Mouse (Mus musculus) myocyte (in vitro differentiated cells): ENCODE data around the gene Prnd. TPM values are rescaled to one million over a fixed set of nuclear protein-coding genes. Genes with fewer than 3 reads are reported as not detected.

ENCODE experiments used
- H3K27me3 ChIP-seq: one replicate; pipeline ENCODE4 v1.6.1; 2011; ENCODE audit not compliant: control insufficient read depth, insufficient read depth, insufficient read length
- H3K36me3 ChIP-seq: one replicate; pipeline ENCODE4 v1.6.1; 2011; ENCODE audit not compliant: control insufficient read depth, insufficient read depth
- H3K4me2 ChIP-seq: one replicate; pipeline ENCODE4 v1.6.1; 2011; ENCODE audit warnings: low read depth, control low read depth
- H3K4me3 ChIP-seq: one replicate; pipeline ENCODE4 v1.5.1; 2011; ENCODE audit warnings: mild to moderate bottlenecking, control low read depth, moderate library complexity
- H3K79me2 ChIP-seq: one replicate; pipeline ENCODE4 v1.6.1; 2011; ENCODE audit not compliant: control insufficient read depth, insufficient read depth
- H3ac ChIP-seq: one replicate; pipeline ENCODE4 v1.6.1; 2011; ENCODE audit not compliant: control insufficient read depth, insufficient read length
- CEBPB ChIP-seq: IDR thresholded peaks from 2 replicates; pipeline ENCODE4 v1.6.1; 2011; ENCODE audit warnings: mild to moderate bottlenecking, moderate library complexity; ENCODE audit not compliant: poor library complexity, insufficient read depth, severe bottlenecking
- E2F4 ChIP-seq: IDR thresholded peaks from one replicate; pipeline ENCODE4 v1.6.1; 2011; ENCODE audit warnings: mild to moderate bottlenecking, control low read depth, moderate library complexity; ENCODE audit not compliant: insufficient read depth
- MAX ChIP-seq: IDR thresholded peaks from one replicate; pipeline ENCODE4 v1.6.1; 2011; ENCODE audit warnings: low read depth, mild to moderate bottlenecking, control low read depth
- MYOD1 ChIP-seq, 3 experiments: IDR thresholded peaks; one replicate each; pipeline ENCODE4 v1.6.1; 2011; ENCODE audit warnings: control low read depth in 2 of 3, low read depth in 2 of 3, mild to moderate bottlenecking in 2 of 3, moderate library complexity in 1 of 3; ENCODE audit not compliant: insufficient read length in 2 of 3, control insufficient read depth in 1 of 3
- MYOG ChIP-seq, 3 experiments: IDR thresholded peaks; one replicate each; pipeline ENCODE4 v1.6.1; 2011; ENCODE audit warnings: control low read depth in 2 of 3, low read depth in 2 of 3, mild to moderate bottlenecking in 2 of 3; ENCODE audit not compliant: insufficient read length in 2 of 3, control insufficient read depth in 1 of 3, insufficient read depth in 1 of 3
- POLR2A ChIP-seq: IDR thresholded peaks from one replicate; pipeline ENCODE4 v1.6.1; 2011; ENCODE audit warnings: low read depth, mild to moderate bottlenecking, control low read depth, moderate library complexity; ENCODE audit not compliant: insufficient read length
- POLR2AphosphoS2 ChIP-seq: IDR thresholded peaks from one replicate; pipeline ENCODE4 v1.6.1; 2011; ENCODE audit warnings: low read depth, control low read depth; ENCODE audit not compliant: insufficient read length
- REST ChIP-seq: IDR thresholded peaks from one replicate; pipeline ENCODE4 v1.6.1; 2011; ENCODE audit warnings: mild to moderate bottlenecking, control low read depth, moderate library complexity; ENCODE audit not compliant: insufficient read depth, insufficient read length
- SRF ChIP-seq: IDR thresholded peaks from one replicate; pipeline ENCODE4 v1.6.1; 2011; ENCODE audit warnings: low read depth; ENCODE audit not compliant: control insufficient read depth, insufficient read length
- TCF12 ChIP-seq: IDR thresholded peaks from one replicate; pipeline ENCODE4 v1.6.1; 2011; ENCODE audit warnings: mild to moderate bottlenecking, control low read depth; ENCODE audit not compliant: poor library complexity, insufficient read depth, severe bottlenecking
- TCF3 ChIP-seq: IDR thresholded peaks from one replicate; pipeline ENCODE4 v1.6.1; 2011; ENCODE audit warnings: low read depth, control low read depth; ENCODE audit not compliant: insufficient read length
- USF1 ChIP-seq: IDR thresholded peaks from one replicate; pipeline ENCODE4 v1.6.1; 2011; ENCODE audit warnings: low read depth, mild to moderate bottlenecking, control low read depth, moderate library complexity
- polyA plus RNA-seq: library from polyadenylated mRNA; unstranded; fragments of >200 nt; fragmentation: generic; extraction: Trizol; gene quantifications from one replicate; pipeline ENCODE4 v1.2.1, GENCODE M21; 2012; ENCODE audit warnings: missing spikeins

Gene Prnd
- polyA plus RNA-seq, 1 experiment = not detected

DNA sequence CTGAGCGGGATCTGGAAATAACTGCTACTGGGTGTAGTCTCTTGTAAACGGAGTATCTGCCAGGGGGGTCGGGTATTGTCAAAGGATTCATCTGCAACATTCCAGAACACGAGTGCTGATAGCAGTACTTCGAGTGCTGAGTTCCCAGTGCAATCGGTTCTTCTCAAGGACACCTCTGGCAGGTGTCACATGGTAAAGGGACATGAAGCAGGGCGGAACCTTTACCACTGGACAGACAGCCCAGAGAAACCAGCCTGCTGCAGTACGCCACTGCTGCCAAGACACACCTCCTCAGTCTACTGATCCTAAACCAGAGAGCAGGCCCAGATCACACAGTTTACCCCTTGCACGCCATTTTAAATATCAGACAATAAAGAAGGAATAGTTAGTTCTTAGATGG is 4.2 kb downstream of the Prnd start:
- TF ChIP-seq POLR2A (no peak), USF1 (no peak), E2F4 (no peak), MYOG (IDR thresholded peaks at IDR 0.05; ENCODE audit: control insufficient read depth in 1 of 3, insufficient read depth in 1 of 3, insufficient read length in 2 of 3, low read depth in 2 of 3) (no peak), TCF3 (no peak), POLR2AphosphoS2 (no peak), CEBPB (no peak), MAX (no peak), MYOD1 (IDR thresholded peaks at IDR 0.05; ENCODE audit: control insufficient read depth in 1 of 3, insufficient read length in 2 of 3, low read depth in 2 of 3) (no peak), TCF12 (no peak), REST (no peak), SRF (no peak)
- Histone ChIP-seq H3K79me2 (no peaks in the 10 kb centered on the region), H3K27me3 (peaks cover 6% of the 10 kb centered on the region), H3K4me2 (peak overlapping the region; percentile 34), H3K4me3 (no peak overlapping the region), H3ac (no peak overlapping the region), H3K36me3 (no peaks in the 10 kb centered on the region)

DNA sequence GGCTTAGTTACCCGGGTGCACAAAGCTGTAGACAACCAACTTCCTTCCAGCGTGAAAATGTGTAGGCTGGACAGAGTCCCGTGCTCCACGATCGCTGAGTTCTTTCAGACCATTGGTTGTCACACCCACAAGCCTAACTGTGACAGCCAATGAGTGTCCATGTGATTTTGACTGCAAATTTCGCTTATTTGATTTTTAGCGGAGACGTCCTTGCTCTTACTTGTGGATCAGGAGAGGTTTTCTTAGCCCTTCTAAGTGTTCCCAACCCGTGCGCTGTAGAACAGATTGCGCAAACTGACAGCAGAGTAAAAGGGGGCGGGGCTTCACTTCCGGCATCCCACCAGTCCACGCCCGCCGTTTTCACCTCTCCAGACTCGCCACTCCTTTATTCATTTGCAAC is 4.6 kb downstream of the Prnd start:
- Histone ChIP-seq H3K27me3 (peaks cover 6% of the 10 kb centered on the region), H3K4me2 (peak overlapping the region; percentile 34), H3K79me2 (no peaks in the 10 kb centered on the region), H3K4me3 (no peak overlapping the region), H3K36me3 (no peaks in the 10 kb centered on the region), H3ac (no peak overlapping the region)
- TF ChIP-seq USF1 = no peak
- TF ChIP-seq POLR2AphosphoS2 = no peak

DNA sequence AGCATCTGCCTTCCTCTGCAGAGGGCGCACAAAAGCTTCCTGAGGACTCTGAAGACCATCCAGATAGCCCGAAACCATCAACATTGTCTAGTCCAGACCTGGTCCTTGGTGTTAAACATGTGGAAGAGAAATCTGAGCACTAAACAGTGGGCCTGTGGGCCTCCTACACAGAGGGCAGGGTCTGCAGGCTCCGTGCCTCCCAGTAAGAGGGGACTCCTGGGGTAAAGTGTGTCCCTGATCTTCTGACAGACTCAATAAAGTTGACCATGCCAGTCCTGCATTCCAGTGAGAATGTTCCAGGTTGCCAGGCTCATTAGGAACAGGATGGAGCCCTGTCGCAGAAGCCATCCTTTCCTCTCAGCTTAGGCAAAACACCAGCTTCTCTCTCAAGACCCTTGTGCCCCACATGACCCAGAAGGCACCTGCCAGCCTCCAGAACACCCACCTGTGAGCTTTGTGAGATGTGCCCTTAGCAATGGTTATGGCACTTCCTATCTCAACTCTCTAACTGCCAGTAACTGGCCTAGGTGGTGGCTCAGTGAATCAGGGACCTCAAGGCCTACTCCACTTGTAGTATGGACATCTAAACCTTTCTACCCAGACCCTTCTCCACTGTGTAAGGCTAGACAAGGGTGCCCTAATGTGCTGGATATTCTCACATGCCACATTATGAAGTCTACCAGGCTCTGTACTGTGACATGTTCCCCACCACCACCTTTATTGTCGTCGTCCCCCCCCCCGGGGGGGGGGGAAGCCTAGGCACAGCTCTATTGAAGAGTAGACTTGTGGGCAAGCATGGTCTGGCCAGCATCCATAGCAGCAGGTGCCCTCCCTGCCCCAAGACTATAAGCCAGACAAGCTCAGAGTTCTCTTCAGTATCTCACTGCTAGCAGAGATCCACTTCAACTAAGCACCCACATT is 5.9 kb downstream of the Prnd start:
- Histone ChIP-seq H3ac (no peak overlapping the region), H3K4me3 (no peak overlapping the region), H3K27me3 (peaks cover 6% of the 10 kb centered on the region), H3K36me3 (no peaks in the 10 kb centered on the region), H3K79me2 (no peaks in the 10 kb centered on the region), H3K4me2 (no peak overlapping the region)
- TF ChIP-seq E2F4 = no peak
- TF ChIP-seq MYOD1 (IDR thresholded peaks at IDR 0.05; ENCODE audit: control insufficient read depth in 1 of 3, insufficient read length in 2 of 3, low read depth in 2 of 3) = no peak
- TF ChIP-seq REST = no peak
- no peak for TF ChIP-seq MYOG (IDR thresholded peaks at IDR 0.05; ENCODE audit: control insufficient read depth in 1 of 3, insufficient read depth in 1 of 3, insufficient read length in 2 of 3, low read depth in 2 of 3)
- TF ChIP-seq POLR2AphosphoS2 = no peak
- TF ChIP-seq SRF = no peak
- no peak for TF ChIP-seq TCF12
- TF ChIP-seq CEBPB = no peak
- no peak for TF ChIP-seq USF1
- TF ChIP-seq TCF3 = no peak
- TF ChIP-seq POLR2A = no peak
- TF ChIP-seq MAX = no peak

DNA sequence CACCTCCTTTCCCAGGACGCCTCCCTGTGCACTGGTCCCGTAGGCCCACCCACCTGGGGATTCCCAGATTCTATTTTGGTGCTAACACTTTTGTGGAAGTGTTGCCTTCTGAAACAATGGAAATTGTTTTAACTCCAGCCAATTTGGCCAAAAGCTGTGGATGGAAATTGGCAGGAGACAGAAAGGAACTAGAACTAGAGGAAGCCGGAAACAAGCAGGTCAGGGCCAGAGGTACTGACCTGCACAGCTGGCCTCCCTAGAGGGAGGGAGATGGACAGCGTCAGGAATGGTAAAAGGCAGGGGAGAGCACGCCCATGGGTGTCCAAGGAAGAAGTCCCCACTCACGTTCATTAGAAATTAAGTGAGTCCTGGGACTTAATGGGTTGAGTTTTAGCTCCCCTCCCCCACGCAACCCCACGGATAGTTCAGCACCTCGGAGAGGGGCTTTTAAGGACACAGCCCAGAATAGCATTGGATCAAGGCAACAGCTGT is 7.1 kb downstream of the Prnd start:
- Histone ChIP-seq H3K79me2 (no peaks in the 10 kb centered on the region), H3K36me3 (no peaks in the 10 kb centered on the region), H3ac (no peak overlapping the region), H3K4me2 (no peak overlapping the region), H3K27me3 (peaks cover 6% of the 10 kb centered on the region), H3K4me3 (no peak overlapping the region)
- TF ChIP-seq POLR2A = no peak
- TF ChIP-seq MAX = no peak
- peak; percentile 44 for TF ChIP-seq REST
- no peak for TF ChIP-seq POLR2AphosphoS2

DNA sequence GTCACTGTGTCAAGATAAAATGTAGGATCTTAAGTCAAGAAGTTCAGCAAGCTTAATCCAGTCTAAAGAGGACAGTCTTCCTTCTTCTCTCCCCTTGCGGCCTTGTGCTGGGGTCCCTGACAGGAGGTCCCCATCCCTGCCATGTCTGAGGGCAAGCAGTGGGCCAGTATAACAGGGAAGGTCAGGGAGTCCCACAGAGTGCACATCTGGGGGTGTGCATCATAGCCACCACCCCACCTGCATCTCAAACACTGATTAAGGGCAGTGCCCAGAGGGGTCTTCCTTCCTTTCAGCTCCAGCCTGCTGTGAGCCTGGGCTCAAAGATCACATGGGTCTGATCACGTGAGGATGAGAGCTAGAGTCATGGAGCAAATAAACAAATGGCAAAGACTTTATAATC is 11.0 kb downstream of the Prnd start:
- Histone ChIP-seq H3ac (no peak overlapping the region), H3K4me3 (no peak overlapping the region), H3K27me3 (peaks cover 6% of the 10 kb centered on the region), H3K36me3 (no peaks in the 10 kb centered on the region), H3K4me2 (no peak overlapping the region), H3K79me2 (no peaks in the 10 kb centered on the region)
- TF ChIP-seq MAX (no peak), MYOD1 (IDR thresholded peaks at IDR 0.05; ENCODE audit: control insufficient read depth in 1 of 3, insufficient read length in 2 of 3, low read depth in 2 of 3) (no peak), POLR2A (no peak), SRF (no peak), CEBPB (no peak), POLR2AphosphoS2 (no peak), E2F4 (no peak), REST (no peak), MYOG (IDR thresholded peaks at IDR 0.05; ENCODE audit: control insufficient read depth in 1 of 3, insufficient read depth in 1 of 3, insufficient read length in 2 of 3, low read depth in 2 of 3) (no peak), TCF3 (no peak), USF1 (no peak), TCF12 (no peak)
